26 mouse cellular contexts compared by ENCODE assay signal in the genomic region with DNA sequence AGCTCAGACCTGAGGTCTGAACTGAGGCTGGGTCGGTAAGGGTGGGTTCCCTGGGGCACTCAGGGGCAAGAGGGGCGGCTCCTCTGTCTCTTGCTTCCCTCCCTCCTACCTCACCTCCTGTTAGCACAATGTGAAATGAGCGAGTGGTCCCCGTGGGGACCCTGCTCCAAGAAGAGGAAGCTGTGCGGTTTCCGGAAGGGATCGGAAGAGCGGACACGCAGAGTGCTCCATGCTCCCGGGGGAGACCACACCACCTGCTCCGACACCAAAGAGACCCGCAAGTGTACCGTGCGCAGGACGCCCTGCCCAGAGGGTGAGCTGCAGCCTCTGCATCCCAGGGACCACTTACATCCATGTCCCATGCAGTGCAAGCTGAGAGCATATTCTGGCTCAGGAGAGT. TPM values are rescaled to one million over a fixed set of nuclear protein-coding genes. Genes with fewer than 3 reads are reported as not detected.
A peak's percentile ranks its signal among the peaks of the same experiment; 100 is the strongest.
DNase-seq lines count a peak whose midpoint lies in the region; ATAC-seq lines count a peak whose summit lies in the region.
"Had no signal": no experiment of that assay in that cellular context is flagged by ENCODE, and none has a peak within 500 bp of the region (broad histone marks: within the 10 kb centered on the region; RNA-seq: fewer than 3 reads in every experiment).

No protein-coding gene starts in this region.

- no peak overlapping the region for H3K9ac ChIP-seq in heart, embryonic 12.5 days
- H3K9ac ChIP-seq in neural tube, embryonic 13.5 days: no peak overlapping the region
- no peak overlapping the region for H3K9ac ChIP-seq in neural tube, embryonic 15.5 days (replicated peaks)
- H3K9ac ChIP-seq: forebrain, embryonic 12.5 days; limb, embryonic 15.5 days; midbrain, embryonic 13.5 days had no signal

- peaks cover 78% of the 10 kb centered on the region for H3K27me3 ChIP-seq in heart, embryonic 12.5 days (replicated peaks)
- H3K27me3 ChIP-seq in neural tube, embryonic 13.5 days: peaks cover 31% of the 10 kb centered on the region
- H3K27me3 ChIP-seq in neural tube, embryonic 15.5 days (replicated peaks): peaks cover 28% of the 10 kb centered on the region
- H3K27me3 ChIP-seq: midbrain, embryonic 13.5 days had no signal

- H3K9me3 ChIP-seq in heart, embryonic 12.5 days (replicated peaks): no peaks in the 10 kb centered on the region
- no peaks in the 10 kb centered on the region for H3K9me3 ChIP-seq in neural tube, embryonic 13.5 days
- H3K9me3 ChIP-seq in neural tube, embryonic 15.5 days (replicated peaks): no peaks in the 10 kb centered on the region
- H3K9me3 ChIP-seq: forebrain, embryonic 12.5 days; heart, embryonic 10.5 days; hindbrain, embryonic 10.5 days; limb, embryonic 15.5 days; midbrain, embryonic 13.5 days had no signal

- no peak overlapping the region for H3K4me3 ChIP-seq in heart, embryonic 12.5 days
- no peak overlapping the region for H3K4me3 ChIP-seq in neural tube, embryonic 13.5 days
- H3K4me3 ChIP-seq in neural tube, embryonic 15.5 days (replicated peaks): no peak overlapping the region
- H3K4me3 ChIP-seq: forebrain, embryonic 12.5 days; gastrocnemius, adult 2 months; heart, embryonic 10.5 days; hindbrain, embryonic 10.5 days; layer of hippocampus, adult 2 months; limb, embryonic 15.5 days; midbrain, embryonic 13.5 days had no signal

- 42% methylated on average over 15 of the region's 15 CpGs for WGBS in heart, embryonic 12.5 days
- 42% methylated on average over 15 of the region's 15 CpGs for WGBS in neural tube, embryonic 13.5 days
- 48% methylated on average over 15 of the region's 15 CpGs for WGBS in neural tube, embryonic 15.5 days

- no peak for DNase-seq in heart, adult 9 months (ENCODE audit: low spot score in 2 of 2)
- DNase-seq in layer of hippocampus, postnatal 36 days: no peak
- DNase-seq in layer of hippocampus, adult 8-10 months (ENCODE audit: low spot score in 2 of 2): no peak
- DNase-seq: adrenal gland, adult 8-10 months; cerebellum, adult 2 months; cerebellum, postnatal 36 days; gastrocnemius, adult 2 months; kidney, adult 2 months; kidney, postnatal 14 days; lung, adult 18-20 months; right cerebral cortex, postnatal 14 days; spleen, adult 18-20 months had no signal

- H3K36me3 ChIP-seq in heart, embryonic 12.5 days: no peaks in the 10 kb centered on the region
- H3K36me3 ChIP-seq in neural tube, embryonic 13.5 days: no peaks in the 10 kb centered on the region
- no peaks in the 10 kb centered on the region for H3K36me3 ChIP-seq in neural tube, embryonic 15.5 days
- H3K36me3 ChIP-seq: forebrain, embryonic 12.5 days; heart, embryonic 10.5 days; hindbrain, embryonic 10.5 days; limb, embryonic 15.5 days; midbrain, embryonic 13.5 days had no signal

- no peak overlapping the region for H3K4me2 ChIP-seq in heart, embryonic 12.5 days
- H3K4me2 ChIP-seq in neural tube, embryonic 13.5 days: 0 out of 2 replicates have a peak overlapping the region, but pooled peaks have one; percentile 4
- H3K4me2 ChIP-seq in neural tube, embryonic 15.5 days: no peak overlapping the region
- H3K4me2 ChIP-seq: forebrain, embryonic 12.5 days; limb, embryonic 15.5 days; midbrain, embryonic 13.5 days had no signal

- no peaks in the 10 kb centered on the region for H3K4me1 ChIP-seq in heart, embryonic 12.5 days (replicated peaks)
- H3K4me1 ChIP-seq in neural tube, embryonic 13.5 days (replicated peaks): 0 out of 2 replicates have a peak, but pooled peaks cover 3% of the 10 kb centered on the region
- H3K4me1 ChIP-seq in neural tube, embryonic 15.5 days: peaks cover 3% of the 10 kb centered on the region; the same call in 1 of the 2 replicates
- H3K4me1 ChIP-seq: forebrain, embryonic 12.5 days; limb, embryonic 15.5 days; midbrain, embryonic 13.5 days had no signal

- H3K27ac ChIP-seq in heart, embryonic 12.5 days (ENCODE audit: poor library complexity, severe bottlenecking): no peak overlapping the region
- no peak overlapping the region for H3K27ac ChIP-seq in neural tube, embryonic 13.5 days (replicated peaks)
- no peak overlapping the region for H3K27ac ChIP-seq in neural tube, embryonic 15.5 days (replicated peaks)
- H3K27ac ChIP-seq: forebrain, embryonic 12.5 days; gastrocnemius, adult 2 months; heart, embryonic 10.5 days; hindbrain, embryonic 10.5 days; layer of hippocampus, adult 2 months; limb, embryonic 15.5 days; midbrain, embryonic 13.5 days had no signal

- ATAC-seq in heart, embryonic 12.5 days (ENCODE audit: insufficient number of reproducible peaks, low FRiP score): 0 out of 2 replicates have a peak, but pooled peaks have one; percentile 11
- ATAC-seq in neural tube, embryonic 13.5 days (ENCODE audit: low read depth): peak; percentile 19; the same call in 1 of the 2 replicates
- no peak for ATAC-seq in neural tube, embryonic 15.5 days (ENCODE audit: low FRiP score)
- peak; percentile 84 for ATAC-seq in granulocyte monocyte progenitor cell, adult 5-6 weeks (replicated peaks; ENCODE audit: poor library complexity, severe bottlenecking)
- ATAC-seq: activated CD4-positive, CD25-positive, alpha-beta regulatory T cell, adult 4 months; midbrain, embryonic 13.5 days had no signal

RNA-seq across cellular contexts. Expression of gene Gnl2, which starts 8.9 kb away (rescaled TPM):
- 66.0 and 67.3 TPM in 2 replicates for polyA plus RNA-seq in heart, embryonic 12.5 days (2016; fragmentation: Nextera tagmentation; extraction: Ambion mirVana)
- polyA plus RNA-seq in neural tube, embryonic 13.5 days (2015; fragmentation: Nextera tagmentation; extraction: Ambion mirVana): 91.6 and 94.2 TPM in 2 replicates
- polyA plus RNA-seq in neural tube, embryonic 15.5 days (2015; fragmentation: Nextera tagmentation; extraction: Ambion mirVana): 88.6 and 91.7 TPM in 2 replicates
- total RNA-seq in granulocyte monocyte progenitor cell, adult 5-6 weeks (2014; fragmentation: Nextera tagmentation): 67.9 and 84.5 TPM in 2 replicates
- total RNA-seq in granulocyte monocyte progenitor cell, adult 5-6 weeks (2017): 161 and 163 TPM in 2 replicates
- 10 to 100 TPM; 59.3 to 62.4 TPM for total RNA-seq in layer of hippocampus, postnatal 36 days (2021)
- 10 to 100 TPM; 53.7 to 69.5 (median 63.4) TPM for total RNA-seq in layer of hippocampus, adult 8-10 months (2022)

RNA-seq across cellular contexts. Expression of gene Rspo1, which starts 21.2 kb away (rescaled TPM):
- 7.0 and 7.4 TPM in 2 replicates for polyA plus RNA-seq in heart, embryonic 12.5 days (2016; fragmentation: Nextera tagmentation; extraction: Ambion mirVana)
- polyA plus RNA-seq in neural tube, embryonic 13.5 days (2015; fragmentation: Nextera tagmentation; extraction: Ambion mirVana): 1.5 and 1.7 TPM in 2 replicates
- 1.2 and 2.8 TPM in 2 replicates for polyA plus RNA-seq in neural tube, embryonic 15.5 days (2015; fragmentation: Nextera tagmentation; extraction: Ambion mirVana)
- total RNA-seq in granulocyte monocyte progenitor cell, adult 5-6 weeks (2014; fragmentation: Nextera tagmentation): 4.0 TPM in 1 of 2 replicates, not detected in the other
- total RNA-seq in granulocyte monocyte progenitor cell, adult 5-6 weeks (2017): 0.86 and 1.2 TPM in 2 replicates
- 1 to 10 TPM; 8.8 to 9.8 TPM for total RNA-seq in layer of hippocampus, postnatal 36 days (2021)
- total RNA-seq in layer of hippocampus, adult 8-10 months (2022): 1 to 10 TPM; 5.4 to 8.8 (median 7.9) TPM
- total RNA-seq: monocyte, adult 5-6 weeks had no signal
- polyA plus RNA-seq: activated CD4-positive, CD25-positive, alpha-beta regulatory T cell, adult 4 months had no signal

RNA-seq across cellular contexts. Expression of gene Dnali1, which starts 58.0 kb away (rescaled TPM):
- polyA plus RNA-seq in heart, embryonic 12.5 days (2016; fragmentation: Nextera tagmentation; extraction: Ambion mirVana): 0.17 and 0.18 TPM in 2 replicates
- 0.54 and 0.63 TPM in 2 replicates for polyA plus RNA-seq in neural tube, embryonic 13.5 days (2015; fragmentation: Nextera tagmentation; extraction: Ambion mirVana)
- 0.70 and 0.79 TPM in 2 replicates for polyA plus RNA-seq in neural tube, embryonic 15.5 days (2015; fragmentation: Nextera tagmentation; extraction: Ambion mirVana)
- not detected in 2 replicates for total RNA-seq in granulocyte monocyte progenitor cell, adult 5-6 weeks (2014; fragmentation: Nextera tagmentation)
- total RNA-seq in granulocyte monocyte progenitor cell, adult 5-6 weeks (2017): not detected in 2 replicates
- under 1 TPM; 0.62 to 0.76 TPM for total RNA-seq in layer of hippocampus, postnatal 36 days (2021)
- total RNA-seq in layer of hippocampus, adult 8-10 months (2022): 1 to 10 TPM in 2 of 4 experiments, under 1 TPM in 2; 0.62 to 1.4 (median 1.2) TPM
- total RNA-seq: gastrocnemius, adult 2 months; gastrocnemius, postnatal 4 days; monocyte, adult 5-6 weeks had no signal
- polyA plus RNA-seq: activated CD4-positive, CD25-positive, alpha-beta regulatory T cell, adult 4 months; heart, postnatal 0 days had no signal

RNA-seq across cellular contexts. Expression of gene Snip1, which starts 59.0 kb away (rescaled TPM):
- 20.6 and 22.6 TPM in 2 replicates for polyA plus RNA-seq in heart, embryonic 12.5 days (2016; fragmentation: Nextera tagmentation; extraction: Ambion mirVana)
- 23.8 and 27.9 TPM in 2 replicates for polyA plus RNA-seq in neural tube, embryonic 13.5 days (2015; fragmentation: Nextera tagmentation; extraction: Ambion mirVana)
- polyA plus RNA-seq in neural tube, embryonic 15.5 days (2015; fragmentation: Nextera tagmentation; extraction: Ambion mirVana): 24.1 and 24.3 TPM in 2 replicates
- 23.9 and 28.5 TPM in 2 replicates for total RNA-seq in granulocyte monocyte progenitor cell, adult 5-6 weeks (2014; fragmentation: Nextera tagmentation)
- total RNA-seq in granulocyte monocyte progenitor cell, adult 5-6 weeks (2017): 28.5 and 30.5 TPM in 2 replicates
- total RNA-seq in layer of hippocampus, postnatal 36 days (2021): 10 to 100 TPM; 16.2 to 16.5 TPM
- total RNA-seq in layer of hippocampus, adult 8-10 months (2022): 10 to 100 TPM; 14.1 to 16.4 (median 14.7) TPM
